Mouse (Mus musculus): ENCODE data around the gene Tet1. TPM values are rescaled to one million over a fixed set of nuclear protein-coding genes. Genes with fewer than 3 reads are reported as not detected.

Gene Tet1
- total RNA-seq, 2 experiments from 2014 or later: 11.0 to 12.7 TPM

DNA sequence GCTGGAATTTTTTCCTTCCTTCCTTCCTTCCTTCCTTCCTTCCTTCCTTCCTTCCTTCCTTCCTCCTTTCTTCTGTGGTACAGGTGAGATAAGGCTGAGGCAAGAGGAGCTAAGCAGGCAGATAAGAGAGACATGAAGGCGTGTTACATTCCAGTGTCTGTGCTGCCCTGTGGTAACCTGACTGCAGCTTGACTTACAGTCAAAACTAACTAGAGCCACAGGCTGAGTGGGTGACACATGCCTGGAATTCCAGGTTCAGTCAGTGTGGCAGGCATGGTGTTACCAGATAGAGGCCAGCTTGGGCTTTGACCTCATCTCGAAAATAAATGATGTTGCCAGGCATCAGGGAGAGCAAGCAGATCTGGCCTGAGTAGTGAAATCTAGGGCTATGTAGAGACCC lies 53.8 kb downstream of the Tet1 start:
- intact Hi-C loops (cut with DNase I): no loop called here

DNA sequence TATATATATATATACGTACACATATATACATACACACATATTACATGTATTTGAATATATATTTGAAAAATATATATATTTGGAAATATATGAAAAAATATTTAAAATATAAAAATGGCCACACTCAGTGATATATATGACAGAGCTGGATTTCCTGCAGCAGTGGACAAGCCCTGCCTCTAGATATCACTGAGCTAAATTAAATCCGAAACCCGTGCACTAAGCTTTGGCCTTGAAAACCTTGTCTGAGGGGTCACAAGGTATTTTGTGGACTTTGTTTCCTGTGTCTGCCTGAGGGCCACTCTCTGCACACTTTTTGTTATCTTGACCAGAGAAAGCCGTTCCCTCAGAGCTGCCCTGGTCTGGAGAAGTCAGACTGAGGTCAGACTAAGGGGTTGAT lies 54.2 kb downstream of the Tet1 start:
- intact Hi-C loops (cut with DNase I): no loop called here
- DNase-seq (ENCODE audit: low spot score): no peak

More for the DNA sequence above, 53.8 kb downstream of the Tet1 start:
- no peak for DNase-seq (ENCODE audit: low spot score)

- intact Hi-C loops (cut with DNase I): no loop called here
Observed at GRCm38 (mm10) chr10:62851578-62851977, 57.2 kb downstream of the Tet1 start.

DNA sequence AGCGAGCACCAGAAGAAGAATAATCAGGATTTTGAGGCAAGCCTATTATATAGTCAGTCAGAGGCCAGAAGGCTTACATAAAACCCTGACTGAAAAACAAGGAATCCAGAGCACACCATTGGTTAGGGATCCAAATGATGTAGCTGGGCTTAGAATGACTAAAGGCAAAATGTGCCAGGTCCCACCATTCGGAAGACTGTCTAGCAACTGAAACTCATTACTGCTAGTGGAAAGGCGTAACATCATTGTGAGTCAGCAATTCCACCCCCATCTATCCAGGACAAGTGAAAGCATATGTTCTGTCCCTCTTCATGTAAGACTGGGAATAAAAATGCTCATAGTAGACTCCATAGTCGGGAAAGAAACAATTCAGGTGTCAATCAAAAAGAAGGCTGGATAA lies 57.8 kb downstream of the Tet1 start:
- intact Hi-C loops (cut with DNase I): no loop called here
- no peak for DNase-seq (ENCODE audit: low spot score)

More at GRCm38 (mm10) chr10:62851578-62851977, 57.2 kb downstream of the Tet1 start:
- no peak for DNase-seq (ENCODE audit: low spot score)

DNA sequence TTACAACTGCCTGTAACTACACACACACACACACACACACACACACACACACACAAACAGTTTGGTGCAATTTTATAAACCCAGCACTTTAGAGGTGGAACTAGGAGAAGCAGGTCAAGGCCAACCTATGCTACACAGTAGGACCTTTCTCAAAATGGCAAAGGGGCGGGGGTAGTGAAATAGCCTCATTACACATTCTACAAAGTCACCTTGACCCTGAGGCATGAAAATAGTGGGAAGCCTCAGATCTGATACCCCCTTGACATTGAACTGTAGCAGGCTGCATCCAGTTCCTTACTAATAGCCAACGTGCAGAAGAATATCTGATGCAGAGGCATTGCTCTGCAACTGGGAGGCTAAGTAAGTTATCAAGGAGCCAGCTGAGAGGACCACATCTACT lies 60.0 kb downstream of the Tet1 start:
- no peak for DNase-seq (ENCODE audit: low spot score)
- intact Hi-C loops (cut with DNase I): no loop called here

- intact Hi-C loops (cut with DNase I): no loop called here
Observed at GRCm38 (mm10) chr10:62847069-62847626, 61.6 kb downstream of the Tet1 start.

DNA sequence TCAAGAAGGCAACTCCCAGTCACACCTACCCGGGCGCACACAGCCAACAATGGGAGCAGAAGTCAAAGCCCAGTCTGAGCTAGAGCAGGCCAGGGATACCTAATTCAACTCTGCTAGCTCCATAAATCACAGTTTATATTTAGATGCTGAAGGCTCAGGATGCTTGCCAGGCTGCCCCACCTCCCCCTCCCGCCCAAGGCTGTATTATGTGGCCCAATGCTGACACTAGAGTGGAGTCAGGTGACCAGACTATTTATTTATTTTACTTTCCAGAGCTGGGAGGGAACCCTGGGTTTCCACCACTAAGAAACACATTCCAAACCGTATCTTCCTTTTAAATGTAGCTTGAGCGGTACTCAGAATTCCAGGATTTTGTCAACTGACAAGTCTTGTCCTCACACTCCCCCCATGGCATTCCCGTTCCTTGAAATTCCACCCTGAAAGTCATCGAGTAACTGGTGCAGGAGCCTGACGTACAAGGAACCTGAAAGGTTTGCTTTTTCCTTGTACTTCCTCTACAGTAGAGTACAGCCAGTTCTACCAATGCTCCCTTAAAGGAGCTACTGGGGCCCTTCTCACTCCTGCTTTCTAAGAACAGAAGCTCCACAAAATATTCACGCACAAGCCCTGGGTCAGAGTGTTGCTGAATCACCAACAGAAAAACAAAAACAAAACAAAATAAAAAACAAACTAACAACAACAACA lies 64.9 kb downstream of the Tet1 start:
- DNase-seq (ENCODE audit: low spot score): no peak
- intact Hi-C loops (cut with DNase I): no loop called here

More at GRCm38 (mm10) chr10:62847069-62847626, 61.6 kb downstream of the Tet1 start:
- DNase-seq (ENCODE audit: low spot score): no peak

DNA sequence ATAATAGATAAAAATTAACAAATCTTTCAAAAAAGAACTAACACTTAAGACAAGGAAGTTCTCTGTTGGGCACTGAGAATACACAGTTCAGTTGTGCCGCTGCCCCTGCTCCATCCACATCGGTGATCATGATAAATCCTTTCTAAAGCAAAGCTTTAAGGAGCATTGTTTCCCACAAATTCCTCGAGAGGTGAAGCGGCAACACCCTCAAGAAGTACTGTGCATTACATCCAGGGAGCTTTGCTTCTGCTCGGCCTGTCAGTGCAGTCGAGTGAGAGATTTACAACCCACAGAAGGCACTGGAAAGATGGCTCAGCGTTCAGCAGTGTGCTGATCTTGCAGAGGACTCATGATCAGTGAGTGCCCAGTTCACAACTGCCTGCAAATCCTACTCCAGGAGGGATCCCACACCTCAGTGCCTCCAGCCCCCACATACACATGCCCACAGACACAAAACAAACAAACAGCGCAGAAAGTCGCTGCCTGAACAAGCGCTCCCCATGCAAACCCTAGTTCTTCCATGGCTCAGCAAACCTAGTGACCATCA lies 66.8 kb downstream of the Tet1 start:
- intact Hi-C loops (cut with DNase I): no loop called here
- no peak for DNase-seq (ENCODE audit: low spot score)

DNA sequence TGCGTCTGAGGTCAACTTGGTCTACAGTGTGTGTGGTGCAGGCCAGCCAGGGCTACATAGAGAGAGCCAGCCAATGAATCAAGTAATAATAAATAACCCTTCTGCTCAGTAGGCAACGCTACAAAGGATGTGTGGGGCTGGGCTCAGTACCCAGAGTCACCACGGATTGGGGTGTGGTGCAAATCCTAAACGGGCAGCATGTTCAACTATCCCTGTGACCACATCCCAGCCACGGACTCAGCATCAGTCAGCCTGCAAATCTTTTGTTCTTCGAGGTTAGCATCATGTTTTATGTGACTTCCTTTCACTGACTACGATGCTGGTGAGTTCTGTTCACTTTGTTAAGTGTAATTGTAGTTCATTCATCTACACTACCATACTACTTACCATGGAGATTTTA lies 68.1 kb downstream of the Tet1 start:
- no peak for DNase-seq (ENCODE audit: low spot score)
- intact Hi-C loops (cut with DNase I): no loop called here

- intact Hi-C loops (cut with DNase I): no loop called here
- no peak for DNase-seq (ENCODE audit: low spot score)
Observed at GRCm38 (mm10) chr10:62837987-62838386, 70.8 kb downstream of the Tet1 start.

DNA sequence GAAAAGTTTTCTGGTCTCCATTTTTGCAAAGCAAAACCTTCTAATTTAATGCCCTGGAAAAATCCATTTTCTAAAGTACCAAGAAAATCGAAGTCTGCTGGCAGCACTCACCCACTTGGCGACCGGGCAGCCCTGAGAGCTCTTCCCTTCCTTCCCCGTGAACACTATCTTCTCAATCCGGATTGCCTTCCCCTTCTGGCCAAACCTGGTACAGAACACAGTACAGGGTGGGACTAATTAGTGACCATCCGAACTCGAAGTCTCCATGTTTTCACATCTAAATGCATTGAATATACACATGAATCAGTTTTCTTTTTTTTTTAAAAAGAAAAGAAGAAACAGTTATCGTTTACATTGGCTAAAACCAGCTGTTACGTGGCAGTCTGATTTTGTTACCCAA lies 76.0 kb downstream of the Tet1 start:
- intact Hi-C loops (cut with DNase I): no loop called here
- no peak for DNase-seq (ENCODE audit: low spot score)

GRCm38 (mm10) chr10:62831546-62831945 lies 77.2 kb downstream of the Tet1 start:
- intact Hi-C loops (cut with DNase I): no loop called here
- no peak for DNase-seq (ENCODE audit: low spot score)

GRCm38 (mm10) chr10:62824474-62824873 lies 84.3 kb downstream of the Tet1 start:
- intact Hi-C loops (cut with DNase I): no loop called here
- DNase-seq (ENCODE audit: low spot score): no peak

GRCm38 (mm10) chr10:62823431-62823830 lies 85.4 kb downstream of the Tet1 start:
- intact Hi-C loops (cut with DNase I): no loop called here
- DNase-seq (ENCODE audit: low spot score): no peak

GRCm38 (mm10) chr10:62810010-62810409 lies 98.8 kb downstream of the Tet1 start:
- intact Hi-C loops (cut with DNase I): loop anchor here (10.0 kb wide), 1 partner anchor 255 kb away; the partner anchor contains the start of gene Pbld1
- no peak for DNase-seq (ENCODE audit: low spot score)

DNA sequence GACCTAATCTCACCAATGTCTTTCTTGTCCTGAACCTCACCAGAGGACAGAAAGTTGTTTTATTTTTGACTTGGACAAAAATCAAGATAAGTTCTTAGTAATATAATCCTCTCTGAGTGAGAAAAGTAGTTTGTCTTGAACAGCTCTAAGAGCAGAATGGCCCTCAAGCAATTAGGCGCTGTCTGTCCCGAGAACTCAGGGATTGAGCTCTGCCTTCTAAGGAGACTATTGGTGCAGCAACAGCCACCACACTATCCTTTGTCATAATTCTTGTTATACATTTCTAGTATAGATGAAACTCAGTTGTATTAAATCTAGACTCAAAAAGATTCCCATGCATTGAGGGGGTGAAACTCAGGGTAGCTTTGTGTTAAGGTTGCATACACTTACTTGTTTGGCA lies 100.0 kb downstream of the Tet1 start:
- intact Hi-C loops (cut with DNase I): no loop called here
- DNase-seq (ENCODE audit: low spot score): no peak

DNA sequence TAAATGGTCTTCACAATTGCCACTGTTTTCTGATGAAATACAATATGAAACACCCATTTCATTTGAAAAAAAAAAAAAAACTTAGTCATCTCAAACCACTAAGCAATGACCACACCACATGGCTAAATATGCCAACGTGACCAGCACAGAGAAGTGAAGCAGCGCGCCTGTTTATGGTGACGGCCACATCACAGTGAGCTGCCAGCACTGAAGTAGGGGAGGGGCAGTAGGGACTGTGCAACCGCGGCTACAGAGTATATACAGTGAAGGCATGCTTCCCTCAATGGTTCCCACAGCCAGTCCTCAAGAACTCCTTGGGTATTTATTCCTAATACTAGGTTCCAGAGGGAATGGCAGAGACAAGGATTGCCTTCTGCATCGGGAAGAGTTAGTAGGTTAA lies 100.5 kb downstream of the Tet1 start:
- no peak for DNase-seq (ENCODE audit: low spot score)
- intact Hi-C loops (cut with DNase I): no loop called here

- intact Hi-C loops (cut with DNase I): no loop called here
- no peak for DNase-seq (ENCODE audit: low spot score)
Observed at GRCm38 (mm10) chr10:62804106-62804505, 104.7 kb downstream of the Tet1 start.

- intact Hi-C loops (cut with DNase I): no loop called here
- no peak for DNase-seq (ENCODE audit: low spot score)
Observed at GRCm38 (mm10) chr10:62803296-62803695, 105.5 kb downstream of the Tet1 start.

DNA sequence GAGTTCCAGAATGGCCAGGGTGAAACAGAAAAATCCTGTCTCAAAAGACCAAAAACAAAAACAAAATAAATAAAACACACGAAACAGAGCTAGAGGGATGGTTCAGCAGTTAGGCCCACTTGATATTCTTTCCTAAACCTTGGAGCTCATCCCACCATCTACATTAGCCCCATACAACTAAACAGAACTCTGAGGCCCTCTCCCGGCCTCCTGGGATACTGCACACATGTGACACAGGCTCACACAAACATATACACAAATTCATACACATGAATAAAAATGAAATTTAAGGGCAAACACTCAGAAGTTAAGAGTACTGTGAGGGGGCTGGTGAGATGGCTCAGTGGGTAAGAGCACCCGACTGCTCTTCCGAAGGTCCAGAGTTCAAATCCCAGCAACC lies 114.6 kb downstream of the Tet1 start:
- intact Hi-C loops (cut with DNase I): loop anchor here (5.0 kb wide), 1 partner anchor 142 kb away; the partner anchor contains the start of gene Ddx50
- DNase-seq (ENCODE audit: low spot score): no peak

DNA sequence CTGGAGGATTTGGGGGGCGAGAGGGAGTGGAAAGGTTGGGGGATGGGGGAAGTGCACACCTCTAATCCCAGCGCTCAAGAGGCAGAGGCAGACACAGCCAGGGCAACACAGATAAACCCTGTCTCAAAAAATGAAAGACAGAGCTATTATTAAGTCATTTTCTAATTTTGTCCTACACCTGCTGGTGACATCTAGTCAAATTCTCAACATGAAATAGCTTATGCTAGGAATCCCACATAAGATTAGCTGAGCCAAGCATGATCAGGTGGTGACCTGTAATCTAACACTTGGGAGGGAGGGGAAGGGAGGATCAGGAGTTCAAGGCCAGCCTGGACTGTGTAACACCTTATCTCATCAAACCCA lies 115.7 kb downstream of the Tet1 start:
- DNase-seq (ENCODE audit: low spot score): no peak

More for the DNA sequence above, 115.7 kb downstream of the Tet1 start:
- intact Hi-C loops (cut with DNase I): loop anchor here (5.0 kb wide), 1 partner anchor 141 kb away; the partner anchor contains the start of gene Ddx50
